Mouse (Mus musculus) stomach, postnatal 0 days (tissue): Measurements from ENCODE around the gene Rap1gap2. TPM values are rescaled to one million over a fixed set of nuclear protein-coding genes. Genes with fewer than 3 reads are reported as not detected.
A peak's percentile ranks its signal among the peaks of the same experiment; 100 is the strongest.

ENCODE experiments used
- ATAC-seq: fragments of 200-750 bp; cut with Nextera tagmentation; 2 replicates; pipeline ENCODE4 v1.8.0; 2017; ENCODE audit not compliant: low FRiP score, low TSS enrichment
- DNase-seq: peaks from one replicate; pipeline ENCODE4 v3.0.0-alpha.2; 2016; ENCODE audit warnings: low spot score
- H3K27ac ChIP-seq: fragments of 300-500 bp; sonication (generic); replicated peaks from 2 replicates; pipeline ENCODE4 v1.5.1; 2014; ENCODE audit warnings: mild to moderate bottlenecking, control low read depth
- H3K27me3 ChIP-seq: fragments of 300-500 bp; sonication (generic); 2 replicates; pipeline ENCODE4 v1.6.1; 2014; ENCODE audit warnings: low read length; ENCODE audit not compliant: control insufficient read depth, insufficient read depth
- H3K36me3 ChIP-seq: fragments of 300-500 bp; sonication (generic); 2 replicates; pipeline ENCODE4 v1.6.1; 2014; ENCODE audit warnings: low read length, mixed read lengths; ENCODE audit not compliant: control insufficient read depth, insufficient read depth
- H3K4me1 ChIP-seq: fragments of 300-500 bp; sonication (generic); replicated peaks from 2 replicates; pipeline ENCODE4 v1.6.1; 2014; ENCODE audit warnings: antibody characterized with exemption; ENCODE audit not compliant: control insufficient read depth, insufficient read depth
- H3K4me2 ChIP-seq: fragments of 300-500 bp; sonication (generic); replicated peaks from 2 replicates; pipeline ENCODE4 v1.6.1; 2014; ENCODE audit warnings: low read depth, mild to moderate bottlenecking, control low read depth, moderate library complexity
- H3K4me3 ChIP-seq: fragments of 300-500 bp; sonication (generic); 2 replicates; pipeline ENCODE4 v1.5.1; 2014; ENCODE audit warnings: low read depth, low read length, control low read depth
- H3K9ac ChIP-seq: fragments of 300-500 bp; sonication (generic); 2 replicates; pipeline ENCODE4 v1.6.1; 2014; ENCODE audit warnings: mild to moderate bottlenecking, low read length, control low read depth, mixed read lengths
- H3K9me3 ChIP-seq: fragments of 300-500 bp; sonication (generic); 2 replicates; pipeline ENCODE4 v1.6.1; 2016; ENCODE audit warnings: low read length; ENCODE audit not compliant: control insufficient read depth
- CTCF ChIP-seq: IDR thresholded peaks from 2 replicates; pipeline ENCODE4 v1.5.1; 2016; ENCODE audit warnings: antibody characterized with exemption, low read depth, mild to moderate bottlenecking, moderate library complexity
- EP300 ChIP-seq: optimal IDR thresholded peaks from 2 replicates; pipeline ENCODE3; 2016; ENCODE audit warnings: antibody characterized with exemption
- WGBS: fragments of 180-500 bp; shearing (Covaris S2); extraction: QIAGEN DNeasy Blood & Tissue Kit; methylation state at CpG from one replicate; pipeline ENCODE4 v1.1.7; 2014; 5-methylcytosine and 5-hydroxymethylcytosine counted together
- polyA plus RNA-seq: library from polyadenylated mRNA; unstranded; fragments of >200 nt; fragmentation: Nextera tagmentation; extraction: Ambion mirVana; gene quantifications from 2 replicates; pipeline ENCODE4 v1.2.1, GENCODE M21; 2015

The Rap1gap2 gene
- polyA plus RNA-seq, 1 experiment from 2014 or later = 7.6 TPM

DNA sequence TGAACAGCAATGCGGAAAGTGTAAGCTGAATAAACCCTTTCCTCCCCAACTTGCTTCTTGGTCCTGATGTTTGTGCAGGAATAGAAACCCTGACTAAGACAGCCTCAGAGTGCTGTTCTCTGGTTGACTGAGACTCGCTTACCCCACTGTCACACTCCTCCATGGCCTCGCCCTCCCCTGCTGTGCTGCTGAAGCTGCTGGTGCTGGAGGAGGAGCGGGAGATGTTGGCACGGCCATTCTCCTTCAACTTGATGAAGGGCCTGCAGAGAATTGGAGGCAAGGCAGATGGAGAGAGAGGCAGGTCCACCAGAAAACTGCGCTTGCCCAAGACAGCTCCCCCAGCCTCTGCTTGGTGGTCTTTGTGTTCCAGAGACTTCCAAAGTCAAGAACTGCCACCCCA lies 217.8 kb downstream of the Rap1gap2 start:
- no peaks in the 10 kb centered on the region for H3K9me3 ChIP-seq
- TF ChIP-seq CTCF (no peak), EP300 (no peak)
- no peak overlapping the region for H3K4me3 ChIP-seq
- no peak overlapping the region for H3K27ac ChIP-seq
- H3K9ac ChIP-seq = no peak overlapping the region
- no peaks in the 10 kb centered on the region for H3K27me3 ChIP-seq
- DNase-seq (no peak), ATAC-seq (no peak)
- 82% methylated on average over 6 of the region's 6 CpGs for WGBS
- H3K36me3 ChIP-seq = no peaks in the 10 kb centered on the region; the same call in 1 of the 2 replicates
- no peaks in the 10 kb centered on the region for H3K4me1 ChIP-seq
- H3K4me2 ChIP-seq = no peak overlapping the region

GRCm38 (mm10) chr11:74391899-74392298 lies 218.8 kb downstream of the Rap1gap2 start:
- no peak for DNase-seq
- WGBS = 74% methylated on average over 11 of the region's 11 CpGs
- H3K9ac ChIP-seq = no peak overlapping the region
- H3K4me1 ChIP-seq = no peaks in the 10 kb centered on the region
- no peaks in the 10 kb centered on the region for H3K9me3 ChIP-seq
- H3K4me2 ChIP-seq = no peak overlapping the region
- ATAC-seq = no peak
- no peaks in the 10 kb centered on the region; the same call in 1 of the 2 replicates for H3K36me3 ChIP-seq
- H3K4me3 ChIP-seq = no peak overlapping the region
- no peaks in the 10 kb centered on the region for H3K27me3 ChIP-seq
- H3K27ac ChIP-seq = no peak overlapping the region
- TF ChIP-seq CTCF (no peak), EP300 (no peak)

DNA sequence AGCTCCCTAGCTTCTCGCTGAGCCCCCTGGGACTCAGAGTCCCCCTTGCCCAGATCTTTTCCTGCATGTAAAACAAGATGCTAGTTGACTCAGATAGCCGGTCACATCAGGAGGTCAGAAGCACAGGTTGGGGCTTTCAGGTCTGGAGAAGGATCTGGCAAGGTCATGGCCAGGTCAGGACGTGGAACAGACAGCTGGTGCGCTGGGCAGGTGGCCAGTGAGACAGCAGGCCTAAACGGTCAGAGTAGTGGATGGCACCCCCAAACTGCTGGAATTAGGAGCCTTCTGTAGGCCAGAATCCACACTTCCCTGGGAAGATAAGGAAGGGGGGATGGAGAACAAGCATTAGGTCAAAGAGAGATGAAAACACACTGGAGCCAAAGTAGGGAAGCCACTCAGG lies 223.5 kb downstream of the Rap1gap2 start:
- DNase-seq = no peak
- H3K27me3 ChIP-seq = no peaks in the 10 kb centered on the region
- WGBS = 70% methylated on average over 5 of the region's 5 CpGs
- H3K9me3 ChIP-seq = no peaks in the 10 kb centered on the region
- H3K4me3 ChIP-seq = no peak overlapping the region
- ATAC-seq = no peak
- no peaks in the 10 kb centered on the region for H3K36me3 ChIP-seq
- no peak overlapping the region for H3K27ac ChIP-seq
- no peaks in the 10 kb centered on the region for H3K4me1 ChIP-seq
- no peak overlapping the region for H3K9ac ChIP-seq
- no peak overlapping the region for H3K4me2 ChIP-seq
- TF ChIP-seq CTCF (no peak), EP300 (no peak)

GRCm38 (mm10) chr11:74385674-74386073 lies 225.0 kb downstream of the Rap1gap2 start:
- 34% methylated on average over 9 of the region's 9 CpGs for WGBS
- TF ChIP-seq EP300 (no peak), CTCF (no peak)
- Histone ChIP-seq H3K9me3 (no peaks in the 10 kb centered on the region), H3K9ac (no peak overlapping the region), H3K27me3 (no peaks in the 10 kb centered on the region), H3K4me1 (no peaks in the 10 kb centered on the region), H3K4me3 (no peak overlapping the region), H3K27ac (no peak overlapping the region), H3K4me2 (no peak overlapping the region), H3K36me3 (no peaks in the 10 kb centered on the region)
- no peak; the same call in 1 of the 2 replicates for ATAC-seq
- peak; percentile 27 for DNase-seq

DNA sequence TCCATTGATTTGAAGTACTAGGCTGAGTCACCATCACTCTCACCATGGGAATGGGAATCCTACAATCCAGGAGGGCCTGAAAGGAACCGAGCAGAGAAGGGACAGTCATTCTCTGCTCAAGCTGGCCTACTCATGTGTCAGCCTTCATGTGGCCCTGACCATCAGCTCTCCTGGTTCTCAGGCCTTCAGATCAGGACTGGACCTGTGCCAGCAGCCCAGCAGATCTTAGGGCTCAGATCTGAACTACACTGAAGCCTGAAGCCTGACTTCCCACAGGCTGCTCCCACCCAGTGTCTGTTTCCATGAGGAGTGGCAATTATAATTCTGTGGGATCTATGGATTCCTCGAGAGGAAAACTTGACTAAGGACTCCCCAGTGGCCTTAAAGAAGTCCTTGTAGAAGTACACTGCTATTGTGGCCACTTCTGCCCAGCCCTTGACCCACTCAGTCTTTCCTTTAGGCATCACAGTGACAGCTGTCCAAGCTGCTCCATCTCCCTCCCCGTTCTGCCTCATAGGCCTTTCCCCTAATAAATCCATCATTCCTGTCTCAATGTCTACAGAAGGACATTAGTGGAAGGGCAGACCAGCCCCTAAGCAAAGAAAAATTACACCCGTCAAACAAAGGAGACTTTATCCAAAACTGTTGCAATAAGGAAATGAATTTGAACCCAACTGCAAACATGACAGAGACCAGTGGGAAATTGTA lies 231.4 kb downstream of the Rap1gap2 start:
- 38% methylated on average over 4 of the region's 4 CpGs for WGBS
- Histone ChIP-seq H3K4me3 (no peak overlapping the region), H3K27ac (no peak overlapping the region), H3K36me3 (no peaks in the 10 kb centered on the region), H3K4me1 (no peaks in the 10 kb centered on the region), H3K4me2 (no peak overlapping the region), H3K9me3 (no peaks in the 10 kb centered on the region), H3K27me3 (no peaks in the 10 kb centered on the region), H3K9ac (no peak overlapping the region)
- DNase-seq (no peak), ATAC-seq (no peak)
- TF ChIP-seq CTCF (no peak), EP300 (no peak)

- H3K27me3 ChIP-seq = no peaks in the 10 kb centered on the region
- DNase-seq (peak; percentile 63), ATAC-seq (peak; percentile 78)
- 61% methylated on average over 3 of the region's 3 CpGs for WGBS
- no peak overlapping the region for H3K9ac ChIP-seq
- H3K4me1 ChIP-seq = no peaks in the 10 kb centered on the region
- H3K4me3 ChIP-seq = no peak overlapping the region
- H3K9me3 ChIP-seq = no peaks in the 10 kb centered on the region
- H3K4me2 ChIP-seq = no peak overlapping the region
- peak; percentile 90 for TF ChIP-seq CTCF
- no peak for TF ChIP-seq EP300
- H3K36me3 ChIP-seq = no peaks in the 10 kb centered on the region
- H3K27ac ChIP-seq = no peak overlapping the region
Observed at GRCm38 (mm10) chr11:74376847-74377246, 233.9 kb downstream of the Rap1gap2 start.
